Mouse (Mus musculus) midbrain, postnatal 0 days (tissue): ENCODE data around the gene Ptpdc1. TPM values are rescaled to one million over a fixed set of nuclear protein-coding genes. Genes with fewer than 3 reads are reported as not detected.

ENCODE experiments used
- ATAC-seq: fragments of 200-750 bp; cut with Nextera tagmentation; 2 replicates; pipeline ENCODE4 v1.8.0; 2017; ENCODE audit warnings: moderate number of reproducible peaks, mild to moderate bottlenecking, moderate TSS enrichment, moderate library complexity; ENCODE audit not compliant: low FRiP score
- DNase-seq: peaks from one replicate; pipeline ENCODE4 v3.0.0-alpha.2; 2015; ENCODE audit warnings: low spot score
- H3K27ac ChIP-seq: fragments of 300-500 bp; sonication (generic); 2 replicates; pipeline ENCODE4 v1.5.1; 2014; ENCODE audit warnings: low read depth, mild to moderate bottlenecking, low read length, mixed read lengths
- H3K27me3 ChIP-seq: fragments of 300-500 bp; sonication (generic); 2 replicates; pipeline ENCODE4 v1.6.1; 2014; ENCODE audit warnings: low read length, control low read depth, mixed read lengths; ENCODE audit not compliant: insufficient read depth
- H3K36me3 ChIP-seq: fragments of 300-500 bp; sonication (generic); 2 replicates; pipeline ENCODE4 v1.6.1; 2014; ENCODE audit warnings: low read length, control low read depth, mixed read lengths; ENCODE audit not compliant: insufficient read depth
- H3K4me1 ChIP-seq: fragments of 300-500 bp; sonication (generic); 2 replicates; pipeline ENCODE4 v1.6.1; 2014; ENCODE audit warnings: mild to moderate bottlenecking, control low read depth, antibody characterized with exemption, low read length, mixed read lengths; ENCODE audit not compliant: insufficient read depth
- H3K4me2 ChIP-seq: fragments of 300-500 bp; sonication (generic); 2 replicates; pipeline ENCODE4 v1.6.1; 2014; ENCODE audit warnings: low read depth, mild to moderate bottlenecking, low read length, mixed read lengths; ENCODE audit not compliant: poor library complexity, severe bottlenecking
- H3K4me3 ChIP-seq: fragments of 300-500 bp; sonication (generic); 2 replicates; pipeline ENCODE4 v1.5.1; 2014; ENCODE audit warnings: low read depth, mild to moderate bottlenecking, low read length, moderate library complexity
- H3K9ac ChIP-seq: fragments of 300-500 bp; sonication (generic); replicated peaks from 2 replicates; pipeline ENCODE4 v1.6.1; 2014; ENCODE audit warnings: mild to moderate bottlenecking, low read length, moderate library complexity, mixed read lengths; ENCODE audit not compliant: poor library complexity, severe bottlenecking
- H3K9me3 ChIP-seq: fragments of 300-500 bp; sonication (generic); 2 replicates; pipeline ENCODE4 v1.6.1; 2016; ENCODE audit warnings: low read length, control low read depth
- CTCF ChIP-seq: IDR thresholded peaks from 2 replicates; pipeline ENCODE4 v1.5.1; 2016; ENCODE audit warnings: antibody characterized with exemption, mild to moderate bottlenecking
- WGBS: fragments of 180-500 bp; shearing (Covaris S2); extraction: QIAGEN DNeasy Blood & Tissue Kit; methylation state at CpG from one replicate; pipeline ENCODE4 v1.1.7; 2014; 5-methylcytosine and 5-hydroxymethylcytosine counted together
- polyA plus RNA-seq: library from polyadenylated mRNA; unstranded; fragments of >200 nt; fragmentation: Nextera tagmentation; extraction: Ambion mirVana; gene quantifications from 2 replicates; pipeline ENCODE4 v1.2.1, GENCODE M21; 2015
- total RNA-seq: library from RNA; depleted of rRNA; stranded (reverse); fragments of >200 nt; gene quantifications from 2 replicates; pipeline ENCODE4 v1.2.3, GENCODE M21; 2014

Gene Ptpdc1
- total and polyA plus RNA-seq, 2 experiments from 2014 or later = 15.3 to 36.3 TPM

- peaks cover 70% of the 10 kb centered on the region for H3K27me3 ChIP-seq
- WGBS = under 1% methylated on average over 33 of the region's 33 CpGs
- TF ChIP-seq CTCF = no peak
- ATAC-seq (no peak), DNase-seq (no peak)
- no peak overlapping the region for H3K4me2 ChIP-seq
- no peak overlapping the region for H3K27ac ChIP-seq
- no peaks in the 10 kb centered on the region for H3K9me3 ChIP-seq
- H3K9ac ChIP-seq = no peak overlapping the region
- peaks cover 3% of the 10 kb centered on the region; the same call in 1 of the 2 replicates for H3K4me1 ChIP-seq
- H3K4me3 ChIP-seq = no peak overlapping the region
- H3K36me3 ChIP-seq = no peaks in the 10 kb centered on the region
Observed at GRCm38 (mm10) chr13:48658588-48659253, 33.3 kb upstream of the Ptpdc1 start.

GRCm38 (mm10) chr13:48657791-48658190 is 32.3 kb upstream of the Ptpdc1 start:
- ATAC-seq = no peak
- peaks cover 68% of the 10 kb centered on the region for H3K27me3 ChIP-seq
- DNase-seq = no peak
- no peak overlapping the region for H3K9ac ChIP-seq
- 1% methylated on average over 9 of the region's 9 CpGs for WGBS
- no peak overlapping the region for H3K27ac ChIP-seq
- no peaks in the 10 kb centered on the region for H3K36me3 ChIP-seq
- no peaks in the 10 kb centered on the region; the same call in 1 of the 2 replicates for H3K4me1 ChIP-seq
- TF ChIP-seq CTCF = no peak
- no peak overlapping the region for H3K4me2 ChIP-seq
- H3K9me3 ChIP-seq = no peaks in the 10 kb centered on the region
- H3K4me3 ChIP-seq = no peak overlapping the region

GRCm38 (mm10) chr13:48655637-48656036 is 30.2 kb upstream of the Ptpdc1 start:
- peak; percentile 90 for TF ChIP-seq CTCF
- no peaks in the 10 kb centered on the region for H3K9me3 ChIP-seq
- no peak overlapping the region for H3K4me3 ChIP-seq
- ATAC-seq (peak; percentile 52), DNase-seq (peak; percentile 85)
- WGBS = 2% methylated on average over 8 of the region's 8 CpGs
- peaks cover 54% of the 10 kb centered on the region for H3K27me3 ChIP-seq
- no peaks in the 10 kb centered on the region for H3K4me1 ChIP-seq
- H3K27ac ChIP-seq = no peak overlapping the region
- no peak overlapping the region for H3K4me2 ChIP-seq
- H3K36me3 ChIP-seq = no peaks in the 10 kb centered on the region
- H3K9ac ChIP-seq = no peak overlapping the region

GRCm38 (mm10) chr13:48653788-48654770 is 28.6 kb upstream of the Ptpdc1 start:
- ATAC-seq (peak; percentile 42), DNase-seq (peak; percentile 70)
- Histone ChIP-seq H3K4me2 (no peak overlapping the region), H3K27me3 (peaks cover 39% of the 10 kb centered on the region), H3K9me3 (no peaks in the 10 kb centered on the region), H3K27ac (no peak overlapping the region), H3K4me1 (no peaks in the 10 kb centered on the region), H3K36me3 (no peaks in the 10 kb centered on the region), H3K4me3 (no peak overlapping the region), H3K9ac (no peak overlapping the region)
- 9% methylated on average over 14 of the region's 14 CpGs for WGBS
- peak; percentile 92 for TF ChIP-seq CTCF

- no peak overlapping the region for H3K27ac ChIP-seq
- H3K9ac ChIP-seq = no peak overlapping the region
- no peak for TF ChIP-seq CTCF
- H3K9me3 ChIP-seq = no peaks in the 10 kb centered on the region
- WGBS = 65% methylated on average over 6 of the region's 6 CpGs
- no peak overlapping the region for H3K4me3 ChIP-seq
- DNase-seq (no peak), ATAC-seq (no peak)
- H3K36me3 ChIP-seq = no peaks in the 10 kb centered on the region
- H3K4me2 ChIP-seq = no peak overlapping the region
- H3K27me3 ChIP-seq = peaks cover 15% of the 10 kb centered on the region
- no peaks in the 10 kb centered on the region for H3K4me1 ChIP-seq
Observed at GRCm38 (mm10) chr13:48651132-48652065, 25.9 kb upstream of the Ptpdc1 start.
